Mouse (Mus musculus) C2C12 (cell line): Measurements from ENCODE around the gene Fkbp2. TPM values are rescaled to one million over a fixed set of nuclear protein-coding genes. Genes with fewer than 3 reads are reported as not detected.

Experiments
- H3K27me3 ChIP-seq: one replicate; pipeline ENCODE4 v1.6.1; 2011; ENCODE audit not compliant: control insufficient read depth, insufficient read depth, insufficient read length
- H3K36me3 ChIP-seq: one replicate; pipeline ENCODE4 v1.6.1; 2011; ENCODE audit not compliant: control insufficient read depth, insufficient read depth
- H3K4me3 ChIP-seq: one replicate; pipeline ENCODE4 v1.5.1; 2011; ENCODE audit warnings: mild to moderate bottlenecking, control low read depth; ENCODE audit not compliant: poor library complexity, insufficient read depth, severe bottlenecking
- H3K79me2 ChIP-seq: one replicate; pipeline ENCODE4 v1.6.1; 2011; ENCODE audit not compliant: control insufficient read depth, insufficient read depth
- H3K79me3 ChIP-seq: one replicate; pipeline ENCODE4 v1.6.1; 2011; ENCODE audit warnings: low read depth, control low read depth
- H3ac ChIP-seq: one replicate; pipeline ENCODE3; 2011; ENCODE audit warnings: low read depth; ENCODE audit not compliant: control insufficient read depth, insufficient read length
- CEBPB ChIP-seq: IDR thresholded peaks from one replicate; pipeline ENCODE4 v1.6.1; 2011; ENCODE audit warnings: low read depth, mild to moderate bottlenecking, control low read depth, moderate library complexity
- CTCF ChIP-seq: IDR thresholded peaks from one replicate; pipeline ENCODE4 v1.5.1; 2011; ENCODE audit not compliant: control insufficient read depth, insufficient read depth, insufficient read length
- FOSL1 ChIP-seq: IDR thresholded peaks from one replicate; pipeline ENCODE4 v1.8.0; 2011; ENCODE audit warnings: mild to moderate bottlenecking, low read length; ENCODE audit not compliant: poor library complexity, insufficient read depth, severe bottlenecking
- MAX ChIP-seq: IDR thresholded peaks from one replicate; pipeline ENCODE4 v1.6.1; 2011; ENCODE audit warnings: mild to moderate bottlenecking, control low read depth
- MYOD1 ChIP-seq: IDR thresholded peaks from one replicate; pipeline ENCODE4 v1.6.1; 2011; ENCODE audit warnings: low read depth; ENCODE audit not compliant: control insufficient read depth, insufficient read length
- MYOG ChIP-seq: IDR thresholded peaks from one replicate; pipeline ENCODE4 v1.6.1; 2011; ENCODE audit not compliant: control insufficient read depth, insufficient read length; ENCODE audit errors: extremely low read depth
- USF1 ChIP-seq: IDR thresholded peaks from one replicate; pipeline ENCODE4 v1.6.1; 2011; ENCODE audit warnings: low read depth, mild to moderate bottlenecking, control low read depth, moderate library complexity
- polyA plus RNA-seq: library from polyadenylated mRNA; unstranded; fragments of >200 nt; fragmentation: generic; extraction: Trizol; gene quantifications from one replicate; pipeline ENCODE4 v1.2.1, GENCODE M21; 2012; ENCODE audit warnings: missing spikeins

Gene Fkbp2
- polyA plus RNA-seq, 1 experiment: 148 TPM

- H3K79me3 ChIP-seq: no peaks in the 10 kb centered on the region
Observed at GRCm38 (mm10) chr19:6947742-6948141, 32.6 kb downstream of the Fkbp2 start.

GRCm38 (mm10) chr19:6943709-6944108 lies 36.6 kb downstream of the Fkbp2 start:
- peaks cover 2% of the 10 kb centered on the region for H3K79me3 ChIP-seq
- H3K4me3 ChIP-seq: no peak overlapping the region
- no peak overlapping the region for H3ac ChIP-seq
- H3K79me2 ChIP-seq: peaks cover 25% of the 10 kb centered on the region
- TF ChIP-seq CEBPB: no peak
- TF ChIP-seq CTCF: no peak
- no peak for TF ChIP-seq MYOG
- no peak for TF ChIP-seq FOSL1
- no peak for TF ChIP-seq MAX
- H3K36me3 ChIP-seq: no peaks in the 10 kb centered on the region
- no peaks in the 10 kb centered on the region for H3K27me3 ChIP-seq

More at GRCm38 (mm10) chr19:6947742-6948141, 32.6 kb downstream of the Fkbp2 start:
- H3K79me2 ChIP-seq: peaks cover 15% of the 10 kb centered on the region
- no peak overlapping the region for H3K4me3 ChIP-seq
- H3K27me3 ChIP-seq: no peaks in the 10 kb centered on the region
- no peak overlapping the region for H3ac ChIP-seq
- TF ChIP-seq MYOD1: no peak
- no peak for TF ChIP-seq CEBPB
- TF ChIP-seq MYOG: no peak
- TF ChIP-seq USF1: no peak
- TF ChIP-seq MAX: no peak
- TF ChIP-seq CTCF: no peak
- no peak for TF ChIP-seq FOSL1
- peaks cover 3% of the 10 kb centered on the region for H3K36me3 ChIP-seq

- H3K27me3 ChIP-seq: no peaks in the 10 kb centered on the region
- H3ac ChIP-seq: peak overlapping the region; percentile 61
- H3K4me3 ChIP-seq: peak overlapping the region; percentile 65
- H3K79me3 ChIP-seq: peaks cover 2% of the 10 kb centered on the region
- no peaks in the 10 kb centered on the region for H3K36me3 ChIP-seq
- H3K79me2 ChIP-seq: peaks cover 25% of the 10 kb centered on the region
- no peak for TF ChIP-seq CTCF
Observed at GRCm38 (mm10) chr19:6942764-6943163, 37.5 kb downstream of the Fkbp2 start.

- H3K79me3 ChIP-seq: peaks cover 2% of the 10 kb centered on the region
- H3ac ChIP-seq: peak within 1 kb of the TSS; percentile 84
- H3K27me3 ChIP-seq: no peaks in the 10 kb centered on the region
- H3K79me2 ChIP-seq: peaks cover 25% of the 10 kb centered on the region
- no peaks in the 10 kb centered on the region for H3K36me3 ChIP-seq
- peak; percentile 21 for TF ChIP-seq MAX
- TF ChIP-seq MYOD1: no peak
- no peak for TF ChIP-seq FOSL1
- TF ChIP-seq MYOG: no peak
- no peak for TF ChIP-seq CTCF
- peak within 1 kb of the TSS; percentile 65 for H3K4me3 ChIP-seq
Observed at GRCm38 (mm10) chr19:6942249-6942691, 38.0 kb downstream of the Fkbp2 start, which contains the start of gene Gpr137. Gpr137 (minus strand) TSS chr19:6942480.

GRCm38 (mm10) chr19:6941372-6942248 lies 38.7 kb downstream of the Fkbp2 start, which contains the start of gene Bad:
Bad (plus strand) TSS chr19:6941861.
- Histone ChIP-seq H3K79me2 (peaks cover 25% of the 10 kb centered on the region), H3K27me3 (no peaks in the 10 kb centered on the region), H3K79me3 (peaks cover 2% of the 10 kb centered on the region), H3ac (peak within 1 kb of the TSS; percentile 90), H3K36me3 (no peaks in the 10 kb centered on the region), H3K4me3 (peak within 1 kb of the TSS; percentile 65)
- no peak for TF ChIP-seq USF1
- TF ChIP-seq CTCF: no peak
- TF ChIP-seq MAX: no peak
- no peak for TF ChIP-seq MYOD1
- no peak for TF ChIP-seq MYOG
- no peak for TF ChIP-seq CEBPB
- no peak for TF ChIP-seq FOSL1
